Mouse (Mus musculus) R1 (cell line): ENCODE results near the gene Aldh1a1.
"Not testable (repeated sequence)": the region's sequence is repeated elsewhere in the genome, so short reads cannot be mapped to it uniquely, and the experiment has no call there.

Source experiments
- DNase-seq: peaks from one replicate; pipeline ENCODE4 v3.0.0-alpha.2; 2018; ENCODE audit warnings: low read depth, low spot score

The Aldh1a1 gene

GRCm38 (mm10) chr19:20492491-20492890, at the start of gene Aldh1a1:
TSS of gene Aldh1a1 (plus strand) at chr19:20492715.
- DNase-seq, result no peak

GRCm38 (mm10) chr19:20447807-20448206, 44.7 kb upstream of the Aldh1a1 start:
- DNase-seq, result no peak

GRCm38 (mm10) chr19:20449546-20449945, 43.0 kb upstream of the Aldh1a1 start:
- DNase-seq, result no peak

DNA sequence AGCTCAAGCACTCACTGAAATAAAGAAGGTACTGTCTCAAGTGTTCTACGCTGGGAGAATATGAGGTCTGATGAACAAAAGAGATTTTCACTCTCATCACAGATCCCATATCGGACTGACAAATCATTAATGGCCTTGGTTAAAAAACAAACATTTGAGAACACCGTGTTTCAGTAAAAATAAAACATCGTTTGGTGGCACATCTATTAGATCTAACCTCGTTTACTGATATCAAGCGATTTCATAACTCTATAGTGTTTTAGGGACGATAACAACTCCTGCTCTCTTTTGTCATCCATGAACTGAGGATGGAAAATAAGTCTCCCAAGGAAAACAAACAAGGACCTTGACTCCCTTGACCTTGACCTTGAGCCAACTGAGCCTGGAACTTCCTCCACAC, 41.5 kb upstream of the Aldh1a1 start:
- no peak for DNase-seq

DNA sequence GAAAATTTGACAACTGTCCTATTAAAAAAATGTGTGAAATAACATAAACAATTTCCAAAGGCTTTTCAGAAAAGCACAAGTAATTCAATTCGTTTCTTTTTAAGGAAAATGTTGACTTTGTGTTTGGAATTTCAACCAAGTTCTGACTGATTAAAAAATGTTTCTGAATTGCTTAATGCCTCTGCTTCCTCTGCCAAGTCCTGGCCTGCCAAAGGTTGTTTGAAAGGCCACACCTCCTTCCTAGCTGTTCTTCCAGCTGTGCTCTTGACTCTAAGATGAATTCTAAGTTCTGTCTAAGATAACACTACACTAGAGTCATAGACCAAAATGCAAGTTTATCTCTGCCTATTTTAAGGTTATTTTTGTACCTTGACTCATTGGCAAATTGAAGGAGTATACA, 8.0 kb upstream of the Aldh1a1 start:
- DNase-seq, result no peak

DNA sequence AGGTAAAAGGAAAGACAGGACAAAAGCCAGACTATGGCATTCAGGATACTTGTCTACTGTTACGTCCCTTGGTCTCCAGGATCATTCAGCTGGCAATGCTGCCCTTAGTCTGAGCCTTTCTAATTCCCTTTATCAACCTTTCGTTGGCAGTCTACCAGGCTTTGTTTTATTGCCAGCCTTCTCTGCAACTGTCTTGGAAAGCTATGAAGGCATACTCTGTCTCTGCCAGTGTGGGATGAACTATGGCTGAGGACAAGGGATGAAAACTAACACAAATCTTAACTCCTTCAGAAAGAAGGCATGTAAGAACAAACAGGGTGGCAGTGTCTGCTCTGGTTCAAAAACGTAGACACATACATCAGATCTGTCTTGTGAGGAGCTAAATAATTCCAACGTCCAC, 565 bp upstream of the Aldh1a1 start:
- DNase-seq, result no peak

DNA sequence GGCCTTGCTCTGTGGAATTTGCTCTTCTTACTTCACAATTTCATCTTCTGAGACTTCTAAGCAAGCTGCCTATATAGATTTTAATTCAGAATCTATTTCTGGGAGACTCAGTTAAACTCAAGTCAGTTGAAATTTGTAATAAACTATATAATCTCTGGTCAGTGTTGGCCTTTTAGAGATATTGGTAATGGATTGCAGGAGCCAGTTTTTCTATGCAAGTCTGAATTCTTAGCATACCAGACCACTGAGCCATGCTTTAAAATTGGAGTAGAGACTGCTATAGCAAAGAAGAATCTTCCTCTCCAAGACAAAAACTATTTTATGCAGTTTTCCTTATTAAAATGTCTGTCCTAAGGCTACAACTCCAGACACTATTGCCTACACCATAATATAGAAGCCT, 4.0 kb downstream of the Aldh1a1 start:
- no peak for DNase-seq

- no peak for DNase-seq
These were observed 12.8 kb downstream of the Aldh1a1 start for GRCm38 (mm10) chr19:20505359-20505758.

- peak; percentile 54 for DNase-seq
These were observed 14.6 kb downstream of the Aldh1a1 start for GRCm38 (mm10) chr19:20506936-20507615.

- no peak for DNase-seq
These were observed 16.1 kb downstream of the Aldh1a1 start for GRCm38 (mm10) chr19:20508609-20509008.

DNA sequence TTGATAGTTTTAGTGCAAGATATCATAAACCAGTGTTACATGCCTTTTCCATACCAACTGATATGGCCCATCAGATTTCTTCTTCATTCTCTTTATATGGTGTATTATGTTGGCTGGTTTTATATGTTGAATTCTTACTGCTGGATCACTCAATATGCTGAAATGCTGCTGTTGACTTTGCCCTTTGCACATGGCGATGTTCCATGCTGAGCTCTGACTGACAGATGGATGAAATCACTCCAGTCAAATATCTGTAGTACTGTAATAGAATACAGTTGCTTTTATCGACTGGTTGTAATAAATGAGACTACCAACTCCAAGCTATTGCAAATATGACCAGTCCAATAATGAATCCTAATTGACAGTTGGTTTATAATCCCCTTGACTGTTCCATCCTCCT, 19.5 kb downstream of the Aldh1a1 start:
- no peak for DNase-seq

DNA sequence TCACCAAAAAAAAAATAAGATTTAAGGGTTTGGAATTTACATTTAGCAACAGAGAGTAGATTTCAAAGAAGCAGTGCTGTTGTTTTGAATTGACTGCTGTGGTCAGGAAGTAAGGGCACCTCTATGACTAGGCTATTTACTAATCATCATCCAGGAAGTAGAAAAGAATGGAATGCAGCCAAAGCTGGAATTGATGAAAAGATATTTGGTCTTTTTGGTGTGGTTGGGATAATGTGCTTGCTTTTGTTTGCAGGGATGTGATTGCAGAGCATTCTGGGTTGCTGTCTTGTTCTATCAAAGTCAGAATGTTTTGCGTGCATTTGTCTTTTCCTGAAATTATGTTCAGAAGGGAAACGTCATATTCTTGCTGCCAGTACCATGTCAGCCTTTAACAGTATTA, 20.7 kb downstream of the Aldh1a1 start:
- DNase-seq, result no peak

GRCm38 (mm10) chr19:20513688-20514361, 21.3 kb downstream of the Aldh1a1 start:
- no peak for DNase-seq

DNA sequence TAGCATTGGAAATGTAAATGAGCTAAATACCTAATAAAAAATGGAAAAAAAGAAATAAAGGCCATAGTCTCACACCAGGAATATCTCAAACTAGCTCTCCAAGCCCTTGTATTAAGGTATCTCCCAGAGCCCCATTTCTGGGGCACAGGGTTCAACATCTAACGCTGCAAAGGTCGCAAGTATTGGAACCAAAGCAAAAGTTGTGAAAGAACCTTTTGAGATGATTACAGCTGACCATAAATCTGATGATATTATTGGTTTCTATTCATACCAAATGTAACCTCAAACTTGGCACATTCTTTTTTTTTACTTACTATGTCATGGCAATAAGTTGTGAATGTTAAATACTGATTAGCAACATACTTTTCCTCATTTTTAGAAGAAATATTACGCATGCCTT, 24.0 kb downstream of the Aldh1a1 start:
- DNase-seq, result no peak

DNA sequence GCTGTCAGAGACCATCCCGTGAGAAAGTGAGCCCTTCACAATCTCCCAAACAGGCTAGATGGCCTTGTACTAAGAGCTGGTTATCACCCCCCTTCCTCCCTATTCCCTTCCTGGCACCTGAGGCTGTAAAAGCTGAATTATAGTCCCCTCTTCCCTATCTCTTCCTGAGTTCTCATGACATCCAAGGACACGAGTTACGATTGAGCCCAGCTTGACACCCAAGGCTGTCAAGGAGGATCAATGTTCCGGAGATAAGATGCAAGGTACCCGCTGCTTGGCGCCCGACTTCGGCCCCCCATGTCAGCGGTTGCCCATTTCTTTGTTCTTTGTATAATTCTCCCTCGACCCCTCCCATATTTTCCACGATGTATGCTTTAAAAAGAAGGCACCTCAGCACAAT, 36.6 kb downstream of the Aldh1a1 start:
- not testable (repeated sequence) for DNase-seq

- DNase-seq, result no peak
These were observed 37.6 kb downstream of the Aldh1a1 start for GRCm38 (mm10) chr19:20529921-20530696.

DNA sequence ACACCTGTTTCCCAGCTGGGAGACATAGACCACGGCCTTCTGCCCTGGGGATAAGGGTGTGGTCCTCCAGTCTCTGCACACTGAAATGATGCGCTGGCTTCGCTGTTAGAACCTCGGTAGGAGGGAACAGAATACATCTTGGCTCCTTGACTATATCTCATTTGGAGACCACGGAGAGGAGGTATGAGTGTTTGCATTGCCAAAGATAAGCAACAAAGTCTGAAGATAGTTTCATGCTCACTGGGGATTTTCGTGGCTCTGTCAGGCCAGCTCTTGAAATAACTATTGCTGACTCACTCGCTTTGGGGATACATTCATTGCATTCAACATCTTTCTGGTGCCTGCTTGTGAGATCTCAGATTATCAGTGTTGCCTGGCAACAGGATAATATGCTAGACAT, 44.0 kb downstream of the Aldh1a1 start:
- peak; percentile 2 for DNase-seq

DNA sequence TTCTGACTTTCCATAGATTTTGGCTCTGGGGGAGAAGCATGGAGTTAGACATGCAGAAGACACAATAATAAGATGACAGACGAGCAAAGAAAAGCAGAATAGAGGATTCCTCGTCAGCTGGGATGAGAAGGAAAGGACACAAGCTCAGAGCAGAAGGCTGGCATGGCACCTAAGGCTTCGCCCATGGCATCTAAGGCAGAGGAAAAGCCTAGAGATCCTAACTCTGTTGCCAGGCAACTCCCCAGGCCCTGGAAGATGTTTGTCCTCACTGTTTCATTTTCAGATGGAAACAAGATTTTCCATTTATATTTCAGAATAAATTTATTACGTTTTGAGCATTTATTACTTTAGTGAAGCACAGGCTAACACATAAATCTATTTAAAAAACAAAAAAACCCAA, 48.5 kb downstream of the Aldh1a1 start:
- DNase-seq, result no peak

DNA sequence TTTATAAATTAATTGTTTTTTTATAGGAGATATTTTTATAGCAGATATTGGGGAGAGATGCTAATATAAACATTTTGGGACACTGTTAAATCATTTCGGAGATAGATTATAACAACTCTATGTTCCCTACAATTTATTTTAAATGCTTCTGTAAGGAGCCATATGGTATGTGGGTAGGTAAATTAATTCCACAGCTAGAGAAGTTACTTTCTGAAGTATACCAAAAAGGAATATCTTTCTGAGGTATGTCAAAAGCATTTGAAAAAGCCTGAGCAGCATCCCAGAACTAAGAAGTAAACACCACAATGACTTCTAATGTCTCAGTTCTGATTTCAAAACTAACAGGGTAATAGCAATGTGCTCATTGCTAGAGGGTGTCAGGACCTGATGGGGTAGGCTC, 49.4 kb downstream of the Aldh1a1 start:
- DNase-seq, result no peak

DNA sequence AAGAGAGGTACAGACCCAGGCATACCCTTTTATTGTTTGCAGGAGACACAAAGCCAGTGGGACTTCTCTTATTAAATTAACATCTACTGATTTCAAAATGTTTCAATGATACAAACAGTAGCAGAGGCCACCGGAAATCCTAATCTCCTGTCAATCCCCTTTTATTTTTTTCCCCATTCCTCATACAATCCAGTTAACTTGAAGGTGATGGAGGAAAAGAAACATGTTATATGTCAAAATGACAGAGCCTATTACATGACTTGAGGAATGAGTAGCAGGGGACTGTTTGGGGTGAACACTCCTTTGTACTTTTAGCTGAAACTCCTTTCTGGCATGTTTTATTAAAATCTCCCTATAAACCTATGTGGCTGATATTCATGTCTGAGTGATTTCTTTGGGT, 51.3 kb downstream of the Aldh1a1 start:
- DNase-seq, result no peak

GRCm38 (mm10) chr19:20544941-20545340, 52.4 kb downstream of the Aldh1a1 start:
- DNase-seq, result no peak

DNA sequence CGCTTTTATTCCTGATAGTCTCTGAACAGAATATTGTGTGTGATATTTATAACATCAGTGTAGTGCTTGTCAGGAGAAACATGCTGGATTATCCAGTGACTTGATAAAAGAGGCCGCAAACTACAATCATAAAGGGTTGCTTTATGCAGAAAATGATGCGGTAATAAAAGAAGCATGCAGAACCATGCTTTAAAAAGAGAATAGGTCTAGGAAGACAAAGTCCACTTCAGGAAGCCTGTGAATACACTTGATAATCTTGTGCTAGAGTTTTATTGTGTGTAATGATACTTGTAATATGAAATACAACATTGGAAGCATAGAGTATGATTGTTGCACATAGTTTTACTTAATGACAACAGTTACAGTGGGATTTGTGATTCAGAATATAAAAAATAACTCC, 54.5 kb downstream of the Aldh1a1 start:
- DNase-seq, result no peak

DNA sequence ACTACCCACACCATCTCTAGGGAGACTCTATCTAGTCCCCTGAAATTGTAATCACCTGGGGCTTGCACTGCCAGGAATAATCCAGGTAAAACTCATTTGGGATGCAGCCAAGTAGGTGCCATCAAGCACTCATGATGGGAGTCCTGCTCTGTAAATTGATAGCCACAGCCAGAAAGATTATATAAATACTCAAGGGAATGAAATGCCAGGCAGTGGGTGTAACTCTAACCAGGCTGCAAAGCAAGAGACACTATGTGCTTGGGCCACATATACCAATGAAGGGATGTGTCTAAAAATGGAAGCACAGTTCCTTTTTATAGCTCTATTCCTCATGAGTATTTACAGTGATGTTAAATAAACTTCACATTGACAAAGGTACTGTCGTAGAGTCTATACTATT, 56.9 kb downstream of the Aldh1a1 start:
- no peak for DNase-seq
